Mouse (Mus musculus) granulocyte monocyte progenitor cell, adult 5-6 weeks (primary cell): ENCODE data around the gene Cyb5rl. TPM values are rescaled to one million over a fixed set of nuclear protein-coding genes. Genes with fewer than 3 reads are reported as not detected.
A peak's percentile ranks its signal among the peaks of the same experiment; 100 is the strongest.

Experiments used
- ATAC-seq: replicated peaks from 2 replicates; pipeline ENCODE4 v1.8.0; 2016; ENCODE audit warnings: mild to moderate bottlenecking, moderate TSS enrichment, inconsistent platforms; ENCODE audit not compliant: poor library complexity, severe bottlenecking
- total RNA-seq, 2 experiments: library from RNA; stranded (forward) in 1 of 2; stranded (reverse) in 1 of 2; fragments of 200-712, 200-1000 nt in 1 of 2; fragments of >200 nt in 1 of 2; fragmentation: Nextera tagmentation in 1 of 2; gene quantifications; 2 replicates each; pipeline ENCODE4 v1.2.3; 2014 to 2017

The Cyb5rl gene
- total RNA-seq, 2 experiments from 2014 or later, result 8.8 to 10.9 TPM

GRCm38 (mm10) chr4:107058781-107059180 is 8.0 kb upstream of the Cyb5rl start:
- no peak for ATAC-seq

DNA sequence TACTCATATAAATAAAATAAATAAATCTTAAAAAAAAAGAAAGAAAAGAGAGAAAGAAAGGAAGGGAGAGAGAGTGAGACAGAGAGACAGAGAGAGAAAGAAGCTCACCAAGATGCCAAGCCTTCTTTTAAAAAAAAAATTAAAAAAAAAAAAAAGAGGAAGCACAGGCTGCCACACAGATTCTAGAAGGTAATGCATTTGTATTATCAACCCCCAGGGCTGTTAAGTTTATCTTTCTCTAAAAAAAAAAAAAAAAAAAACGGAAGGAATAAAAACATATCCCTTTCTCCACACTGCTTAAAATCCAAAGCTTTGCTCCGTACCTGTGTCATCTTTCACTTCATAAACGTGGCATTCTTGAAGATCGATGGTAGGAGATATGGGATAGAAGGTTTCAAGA is 5.2 kb upstream of the Cyb5rl start:
- ATAC-seq, result no peak

GRCm38 (mm10) chr4:107063214-107063613 is 3.6 kb upstream of the Cyb5rl start:
- ATAC-seq, result no peak

DNA sequence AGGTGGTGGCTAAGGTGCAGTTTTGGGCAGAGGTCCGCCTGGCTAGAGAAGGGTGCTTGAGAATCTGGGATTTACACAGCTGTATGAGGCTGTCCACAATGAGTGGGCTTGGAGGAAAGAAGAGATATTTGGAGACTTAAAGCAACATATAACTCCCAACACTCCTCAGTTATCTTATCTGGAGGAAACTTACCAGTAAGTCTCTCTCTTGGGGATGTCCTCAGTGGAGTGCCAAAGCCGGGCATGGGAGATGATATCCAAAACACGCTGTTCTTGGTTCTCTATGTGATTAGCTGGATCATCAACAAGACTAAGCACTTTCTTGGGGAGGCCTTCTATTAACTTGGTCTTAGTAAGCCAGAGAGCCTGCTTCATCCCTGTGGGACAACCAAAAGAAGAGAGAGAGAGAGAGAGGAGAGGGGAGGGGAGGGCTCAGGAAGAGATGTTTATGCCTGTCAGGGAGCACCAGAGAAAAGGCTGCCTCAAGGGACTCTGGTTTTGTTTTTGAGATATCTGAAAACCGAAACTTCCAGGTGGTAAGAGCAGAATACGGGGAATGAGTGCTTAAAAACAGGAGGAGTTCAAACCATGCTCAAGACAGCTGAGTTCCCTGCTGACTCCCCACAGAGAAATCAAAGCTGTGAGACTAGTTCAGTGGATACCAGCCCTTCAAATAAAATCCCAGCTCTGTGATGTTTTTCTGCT is 2.2 kb upstream of the Cyb5rl start:
- ATAC-seq, result no peak

GRCm38 (mm10) chr4:107067151-107067840 is 508 bp downstream of the Cyb5rl start:
- peak; percentile 41 for ATAC-seq

- ATAC-seq, result no peak
Observed at GRCm38 (mm10) chr4:107072343-107072742, 5.6 kb downstream of the Cyb5rl start.

DNA sequence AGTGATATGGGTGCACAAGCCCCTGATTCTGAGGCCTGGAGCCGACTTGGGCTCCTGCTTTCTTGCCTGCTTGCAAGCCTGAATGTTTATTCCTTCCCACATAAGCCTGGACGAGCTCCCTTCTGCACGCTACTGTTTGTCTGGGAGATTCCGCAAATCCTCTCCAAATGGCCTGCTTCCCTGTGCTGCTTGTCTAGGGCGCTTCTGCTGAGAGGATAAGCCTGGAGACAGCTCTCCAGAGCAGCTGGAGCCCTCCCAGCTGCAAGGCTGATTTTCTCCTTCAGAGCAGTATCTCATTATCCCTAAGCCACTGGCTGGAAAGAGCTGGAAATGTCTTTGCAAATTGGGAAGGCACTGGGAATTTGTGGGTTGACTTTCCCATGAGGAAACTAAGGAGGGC is 8.7 kb downstream of the Cyb5rl start:
- ATAC-seq, result no peak

GRCm38 (mm10) chr4:107078894-107079293 is 12.1 kb downstream of the Cyb5rl start:
- no peak for ATAC-seq

- ATAC-seq, result no peak
Observed at GRCm38 (mm10) chr4:107079716-107080115, 12.9 kb downstream of the Cyb5rl start.

DNA sequence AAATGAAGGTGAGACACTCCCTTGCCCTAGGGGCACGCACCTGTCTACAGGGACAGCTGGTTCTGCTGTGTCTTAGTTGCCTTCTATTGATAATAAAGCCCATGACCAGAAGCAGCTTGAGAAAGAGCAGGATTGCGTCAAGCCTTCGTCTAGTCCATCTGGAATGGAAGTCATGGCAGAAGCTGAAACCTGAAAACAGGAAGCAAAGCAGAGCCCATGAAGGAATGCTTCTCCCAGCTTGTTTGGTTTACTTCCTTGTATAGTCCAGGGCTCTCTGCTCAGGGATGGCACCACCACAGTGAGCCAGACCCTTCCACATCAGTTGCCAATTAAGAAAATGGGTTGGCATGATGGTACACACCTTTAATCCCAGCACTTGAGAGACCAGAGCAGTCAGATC is 15.4 kb downstream of the Cyb5rl start:
- ATAC-seq, result peak; percentile 80

DNA sequence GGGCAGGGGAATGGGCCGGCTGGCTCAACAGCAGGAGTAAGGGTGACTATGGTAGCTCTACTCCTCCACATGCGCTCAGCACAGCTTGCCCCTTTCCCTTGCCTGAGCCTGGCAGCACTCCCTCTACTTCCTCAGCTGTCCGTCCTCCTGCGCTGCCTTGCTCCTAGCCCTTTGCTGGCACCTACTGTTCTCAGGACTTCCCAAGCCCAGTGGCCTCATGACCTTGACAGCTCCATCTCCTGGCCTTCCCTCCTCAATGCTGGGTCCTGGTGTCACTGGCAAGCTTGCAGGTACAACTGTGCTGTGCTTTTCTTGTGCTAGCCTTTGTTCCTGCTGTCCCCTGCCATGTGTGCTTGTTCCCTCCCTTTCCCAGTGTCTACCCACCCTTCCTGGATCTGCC is 16.3 kb downstream of the Cyb5rl start:
- no peak for ATAC-seq

DNA sequence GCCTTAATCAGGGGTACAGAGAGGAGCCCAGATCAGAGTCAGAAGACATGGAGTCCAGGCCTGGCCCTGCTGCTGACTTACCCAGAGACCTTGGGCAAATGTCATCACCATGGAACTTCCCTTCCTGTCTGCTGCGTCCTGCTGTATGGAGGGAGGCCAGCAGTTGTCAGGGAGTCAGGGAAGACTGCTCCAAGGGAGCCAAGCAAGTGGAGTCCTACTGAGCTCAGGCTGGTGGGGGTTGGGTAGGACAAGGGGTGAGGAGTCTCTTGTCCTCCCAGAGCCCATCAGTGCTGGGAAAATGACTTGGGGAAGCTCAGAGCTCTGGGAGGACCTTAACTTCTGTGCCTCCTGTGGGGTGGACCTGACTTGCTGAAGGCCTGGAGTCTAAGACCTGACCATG is 17.6 kb downstream of the Cyb5rl start:
- no peak; the same call in 1 of the 2 replicates for ATAC-seq

DNA sequence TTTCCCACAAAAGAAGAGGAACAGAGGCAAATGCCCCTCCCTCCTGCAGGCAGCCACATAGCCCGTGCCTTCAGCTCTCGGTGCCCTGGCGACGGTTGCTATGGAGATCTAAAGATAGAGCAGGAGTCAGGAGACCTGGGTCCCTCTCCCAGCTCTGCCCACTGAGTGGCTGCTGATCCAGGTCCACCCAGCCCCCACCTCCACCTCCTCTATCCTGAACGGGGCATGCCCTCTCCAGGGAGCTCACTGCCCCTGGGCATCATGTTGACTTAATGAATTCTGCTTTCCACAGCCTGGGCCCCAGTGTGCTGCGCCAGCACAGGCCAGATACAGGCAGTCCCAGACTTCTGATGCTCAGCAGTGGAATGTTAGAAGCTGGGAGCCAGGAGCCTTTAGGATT is 18.1 kb downstream of the Cyb5rl start:
- ATAC-seq, result no peak

DNA sequence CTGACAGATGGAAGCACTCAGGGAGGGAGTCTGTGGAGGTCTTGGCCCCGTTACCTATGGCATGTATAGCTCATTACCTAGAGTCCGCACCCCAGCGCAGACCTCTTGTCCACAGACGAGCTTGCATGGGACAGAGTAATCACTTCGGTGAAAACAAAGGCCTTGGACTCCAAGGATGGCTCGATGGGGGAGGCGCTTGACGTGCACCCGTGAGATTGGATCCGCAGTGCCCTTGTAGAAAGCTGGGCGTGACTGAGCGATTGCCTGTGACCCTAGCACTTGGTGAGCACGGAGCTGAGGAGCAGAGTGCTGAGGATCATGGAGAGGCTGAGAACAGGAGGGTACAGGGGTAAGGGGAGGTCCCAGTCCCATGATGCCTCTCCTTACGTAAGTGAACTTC is 24.9 kb downstream of the Cyb5rl start:
- ATAC-seq, result no peak

- ATAC-seq, result peak; percentile 34
Observed at GRCm38 (mm10) chr4:107094484-107095187, 27.8 kb downstream of the Cyb5rl start.

DNA sequence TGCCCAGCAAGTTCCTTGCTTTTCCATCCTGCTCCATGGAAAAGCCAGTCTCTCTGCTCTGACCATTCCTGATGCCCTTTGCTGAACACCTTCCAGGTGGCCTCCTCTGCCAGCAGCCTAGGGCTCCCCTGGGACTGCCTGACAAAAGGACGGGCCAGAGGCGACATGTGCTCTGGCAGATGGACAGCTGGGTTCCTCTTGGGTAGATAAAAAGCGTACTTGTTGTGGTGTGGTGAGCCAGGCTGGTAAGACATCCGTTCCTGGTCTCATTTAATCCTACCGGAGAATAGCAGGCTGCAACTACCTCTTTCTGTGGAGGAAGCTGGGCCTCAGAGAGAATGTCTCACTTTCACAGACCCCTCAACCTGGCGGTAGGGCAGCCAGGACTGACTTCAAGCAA is 29.3 kb downstream of the Cyb5rl start:
- peak; percentile 73 for ATAC-seq

- ATAC-seq, result no peak
Observed at GRCm38 (mm10) chr4:107096841-107097373, 30.1 kb downstream of the Cyb5rl start, which contains the start of gene Cdcp2. Cdcp2 (plus strand) TSS chr4:107096891.

DNA sequence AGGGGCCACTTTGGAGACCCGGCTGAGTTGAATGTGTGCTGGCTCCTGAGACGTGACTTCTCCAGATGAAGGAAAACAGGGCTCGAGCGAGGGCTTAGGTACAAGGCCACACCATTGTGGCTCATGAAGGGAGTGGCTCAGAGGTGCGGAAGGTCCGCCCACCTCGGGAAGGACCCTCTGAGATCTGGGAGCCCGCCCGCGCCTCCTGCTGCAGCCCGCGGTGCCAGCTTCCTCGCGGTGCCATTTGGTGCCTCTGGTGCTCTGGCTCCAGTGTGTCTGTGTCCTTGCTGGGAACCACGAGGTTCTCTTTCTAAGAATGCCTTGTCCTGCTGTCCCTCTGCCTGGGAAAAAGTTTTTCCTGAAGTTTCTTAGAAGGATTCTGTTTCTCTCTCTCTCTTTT is 31.1 kb downstream of the Cyb5rl start:
- ATAC-seq, result no peak

GRCm38 (mm10) chr4:107098375-107098774 is 31.6 kb downstream of the Cyb5rl start:
- ATAC-seq, result no peak

- ATAC-seq, result no peak
Observed at GRCm38 (mm10) chr4:107098791-107099525, 32.2 kb downstream of the Cyb5rl start.
